20 mouse cellular contexts compared by ENCODE assay signal in genomic region chr9:118885785-118886184, GRCm38 (mm10). TPM values are rescaled to one million over a fixed set of nuclear protein-coding genes. Genes with fewer than 3 reads are reported as not detected.
DNase-seq lines count a peak whose midpoint lies in the region; ATAC-seq lines count a peak whose summit lies in the region.
"Had no signal": no experiment of that assay in that cellular context is flagged by ENCODE, and none has a peak within 500 bp of the region (broad histone marks: within the 10 kb centered on the region; RNA-seq: fewer than 3 reads in every experiment).

No protein-coding gene starts in this region.

- peak; percentile 87 for ATAC-seq in lung, embryonic 16.5 days (ENCODE audit: low read depth)
- no peak for ATAC-seq in erythroblast, adult 5-6 weeks (replicated peaks; ENCODE audit: low FRiP score, poor library complexity, severe bottlenecking)
- ATAC-seq: intestine, embryonic 16.5 days had no signal

- H3K4me3 ChIP-seq in lung, embryonic 16.5 days (ENCODE audit: low read length), result no peak overlapping the region
- H3K4me3 ChIP-seq: forebrain, embryonic 10.5 days; heart, embryonic 15.5 days; limb, embryonic 15.5 days; midbrain, embryonic 12.5 days had no signal

- H3K27ac ChIP-seq in lung, embryonic 16.5 days (ENCODE audit: low read length), result no peak overlapping the region; the same call in 1 of the 2 replicates
- H3K27ac ChIP-seq: forebrain, embryonic 10.5 days; heart, embryonic 15.5 days; hindbrain, embryonic 14.5 days; limb, embryonic 15.5 days; macrophage; midbrain, embryonic 12.5 days had no signal

- H3K4me1 ChIP-seq in lung, embryonic 16.5 days (replicated peaks; ENCODE audit: control insufficient read depth, insufficient read depth, low read length), result peaks cover 7% of the 10 kb centered on the region

- no peak overlapping the region for H3K4me2 ChIP-seq in lung, embryonic 16.5 days (ENCODE audit: low read depth, low read length)
- H3K4me2 ChIP-seq: heart, embryonic 15.5 days; hindbrain, embryonic 14.5 days; limb, embryonic 15.5 days; midbrain, embryonic 12.5 days had no signal

- no peaks in the 10 kb centered on the region for H3K27me3 ChIP-seq in lung, embryonic 16.5 days (ENCODE audit: control insufficient read depth, insufficient read depth, low read depth, low read length)
- H3K27me3 ChIP-seq: heart, embryonic 15.5 days; limb, embryonic 15.5 days; midbrain, embryonic 12.5 days had no signal

- peak; percentile 97 for DNase-seq in heart, adult 11 months
- no peak for DNase-seq in heart, postnatal 4 days
- peak; percentile 61 for DNase-seq in Muller cell, postnatal 12 days (ENCODE audit: inconsistent ontology term)
- DNase-seq in adrenal gland, postnatal 10 days, result peak; percentile 61
- no peak for DNase-seq in spleen, adult 18-20 months
- no peak for DNase-seq in urinary bladder, postnatal 14 days (ENCODE audit: low spot score)
- DNase-seq: kidney, postnatal 10 days; layer of hippocampus, adult 9-11 months; right cerebral cortex, adult 18-20 months; thymus, postnatal 36 days had no signal

- H3K9me3 ChIP-seq in lung, embryonic 16.5 days (ENCODE audit: control insufficient read depth, low read length), result no peaks in the 10 kb centered on the region
- H3K9me3 ChIP-seq: forebrain, embryonic 10.5 days; heart, embryonic 15.5 days; limb, embryonic 15.5 days; midbrain, embryonic 12.5 days had no signal

- no peak overlapping the region for H3K9ac ChIP-seq in lung, embryonic 16.5 days (ENCODE audit: low read length)
- H3K9ac ChIP-seq: heart, embryonic 15.5 days; hindbrain, embryonic 14.5 days; limb, embryonic 15.5 days; midbrain, embryonic 12.5 days had no signal

- H3K36me3 ChIP-seq in lung, embryonic 16.5 days (ENCODE audit: control insufficient read depth, insufficient read depth, low read length), result peaks cover 2% of the 10 kb centered on the region; the same call in 1 of the 2 replicates
- H3K36me3 ChIP-seq: midbrain, embryonic 12.5 days had no signal

- WGBS in lung, embryonic 16.5 days, result 45% methylated on average over 6 of the region's 6 CpGs

RNA-seq across cellular contexts. Expression of gene Ctdspl, which starts 40.5 kb away (rescaled TPM):
- total RNA-seq in heart, postnatal 4 days (2021), result 10 to 100 TPM; 18.4 to 20.2 TPM
- 10 to 100 TPM; 28.8 to 30.7 TPM for total RNA-seq in adrenal gland, postnatal 10 days (2021)
- 23.3 and 26.7 TPM in 2 replicates for polyA plus RNA-seq in lung, embryonic 16.5 days (2015; fragmentation: Nextera tagmentation; extraction: Ambion mirVana)
- total RNA-seq in erythroblast, adult 5-6 weeks (2015; ENCODE audit: low replicate concordance), result 4.0 and 5.2 TPM in 2 replicates
- total RNA-seq in erythroblast, adult 5-6 weeks (2017; ENCODE audit: low replicate concordance), result 2.1 and 2.5 TPM in 2 replicates
- total RNA-seq: CH12.LX had no signal

Comparison
In these comparisons a context has a peak if more than half of its experiments do, and no peak if none do; other contexts are left out.
1. DNase-seq: peak in heart, adult 11 months (single experiment), Muller cell, postnatal 12 days (single experiment) and adrenal gland, postnatal 10 days (single experiment); none in heart, postnatal 4 days (single experiment), spleen, adult 18-20 months (0 of 2) and urinary bladder, postnatal 14 days (single experiment).